Mouse (Mus musculus) ES-Bruce4 (cell line): Measurements from ENCODE around the gene Olfr288.

ENCODE experiments used
- CTCF ChIP-seq: IDR thresholded peaks from one replicate; pipeline ENCODE4 v1.8.1; 2011; ENCODE audit warnings: low read depth, low read length
- EP300 ChIP-seq: IDR thresholded peaks from 2 replicates; pipeline ENCODE4 v1.6.1; 2011; ENCODE audit warnings: low read depth, low read length; ENCODE audit not compliant: insufficient read depth
- POLR2A ChIP-seq: IDR thresholded peaks from one replicate; pipeline ENCODE4 v1.8.1; 2011; ENCODE audit warnings: low read length; ENCODE audit not compliant: insufficient read depth

DNA sequence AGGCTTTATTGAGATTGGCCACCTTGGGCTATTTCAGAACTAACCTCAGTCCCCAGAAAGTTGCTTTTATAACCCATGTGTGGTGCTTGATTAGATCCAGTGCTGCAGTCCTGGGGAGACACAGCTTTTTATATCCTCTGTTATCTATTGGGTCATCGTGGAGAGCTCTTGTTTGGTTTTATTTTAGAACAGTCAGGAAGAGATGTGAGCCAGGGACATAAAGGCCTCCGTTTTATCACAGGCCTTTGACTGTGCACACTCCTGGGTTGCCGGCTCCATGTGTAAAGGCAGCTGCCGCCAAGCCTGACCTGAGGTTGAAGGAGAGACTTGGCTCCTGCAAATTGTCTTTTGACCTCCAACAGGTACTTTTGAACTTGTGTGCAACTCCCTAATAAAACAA is 32.8 kb downstream of the Olfr288 start:
- TF ChIP-seq POLR2A (no peak), EP300 (no peak), CTCF (no peak)
